Mouse (Mus musculus) Patski (cell line): ENCODE results near the gene Kbtbd7. TPM values are rescaled to one million over a fixed set of nuclear protein-coding genes. Genes with fewer than 3 reads are reported as not detected.
"Not testable (repeated sequence)": the region's sequence is repeated elsewhere in the genome, so short reads cannot be mapped to it uniquely, and the experiment has no call there.

Experiments used
- ATAC-seq: fragments of 100-300 bp; one replicate; pipeline ENCODE4 v1.8.0; 2021
- CTCF ChIA-PET: fragments of 350-600 bp; sonication (Branson Sonifier 250); formaldehyde crosslinking; loops from one replicate; lab custom pipeline; 2022; ENCODE audit warnings: inconsistent platforms; lab: Charles Lee
- POLR2A ChIA-PET: fragments of 350-600 bp; sonication (Branson Sonifier 250); formaldehyde crosslinking; loops from one replicate; lab custom pipeline; 2022; ENCODE audit warnings: antibody characterized with exemption, inconsistent platforms; lab: Charles Lee
- DNase-seq: peaks from one replicate; pipeline ENCODE4 v3.0.0-alpha.2; 2011; ENCODE audit warnings: low read depth, low spot score
- H3K27me3 ChIP-seq: fragments of 371-371 bp; one replicate; pipeline ENCODE4 v1.5.1; 2021
- CTCF ChIP-seq: fragments of 100-300 bp; IDR thresholded peaks from one replicate; pipeline ENCODE4 v1.5.1; 2021
- in situ Hi-C: fragments of 300-500 bp; cut with MboI; formaldehyde crosslinking; loops from 3 replicates; pipeline ENCODE4 v1.11.1; 2018; ENCODE audit warnings: low pct_unique_long_range_greater_than_20kb, mixed read lengths
- polyA plus RNA-seq: library from polyadenylated mRNA; unstranded; gene quantifications from one replicate; pipeline ENCODE4 v1.2.3, GENCODE M21; 2021

Gene Kbtbd7
- polyA plus RNA-seq, 1 experiment from 2014 or later: 9.4 TPM

- no peaks in the 10 kb centered on the region for H3K27me3 ChIP-seq
- ChIA-PET CTCF (no interaction called here), POLR2A (no interaction called here)
- TF ChIP-seq CTCF: no peak
- in situ Hi-C loops: no loop called here
- ATAC-seq (no peak), DNase-seq (no peak)
Observed at GRCm38 (mm10) chr14:79445055-79445620, 18.8 kb downstream of the Kbtbd7 start.

DNA sequence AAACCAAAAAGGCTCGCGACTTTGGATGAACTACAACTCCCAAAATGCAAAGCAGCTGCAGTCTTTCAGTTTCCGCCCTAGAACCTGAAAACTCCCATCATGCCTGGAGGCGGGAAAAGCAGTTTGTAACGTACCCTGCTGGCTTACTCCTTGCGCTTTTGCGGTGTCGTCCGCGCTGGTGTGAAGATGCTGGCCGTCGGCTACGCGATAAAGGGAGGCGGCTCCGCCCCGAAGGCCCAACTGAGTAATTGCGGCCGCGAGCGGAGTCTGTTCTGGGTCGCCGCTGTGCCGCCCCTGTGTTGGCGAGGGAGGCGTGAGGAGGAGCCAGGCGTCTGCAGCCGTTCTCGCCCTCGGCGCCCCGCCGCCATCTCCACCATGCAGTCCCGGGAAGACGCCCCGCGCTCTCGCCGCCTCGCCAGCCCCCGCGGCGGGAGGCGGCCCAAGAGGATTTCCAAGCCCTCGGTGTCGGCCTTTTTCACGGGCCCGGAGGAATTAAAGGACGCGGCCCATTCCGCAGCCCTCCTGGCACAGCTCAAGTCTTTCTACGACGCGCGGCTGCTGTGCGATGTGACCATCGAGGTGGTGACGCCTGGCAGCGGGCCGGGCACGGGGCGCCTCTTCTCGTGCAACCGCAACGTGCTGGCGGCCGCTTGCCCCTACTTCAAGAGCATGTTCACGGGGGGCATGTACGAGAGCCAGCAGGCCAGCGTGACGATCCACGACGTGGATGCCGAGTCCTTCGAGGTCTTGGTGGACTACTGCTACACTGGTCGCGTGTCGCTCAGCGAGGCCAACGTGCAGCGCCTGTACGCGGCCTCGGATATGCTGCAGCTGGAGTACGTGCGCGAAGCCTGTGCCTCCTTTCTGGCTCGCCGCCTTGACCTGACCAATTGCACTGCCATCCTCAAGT is 25.6 kb downstream of the Kbtbd7 start, which contains the start of gene Kbtbd6:
Kbtbd6 (plus strand) TSS at position 155 of the 910 bp plus-strand sequence.
- ChIA-PET POLR2A (interaction anchor here (0.7 kb wide), 1 partner anchor 22 kb away, joined by 3 read pairs; no protein-coding TSS in a partner anchor), CTCF (interaction anchor here (1.3 kb wide), 1 partner anchor 16 kb away, joined by 4 read pairs; no protein-coding TSS in a partner anchor)
- H3K27me3 ChIP-seq, in situ Hi-C loops: not testable (repeated sequence)
- DNase-seq (peak; percentile 37), ATAC-seq (peak; percentile 84)

DNA sequence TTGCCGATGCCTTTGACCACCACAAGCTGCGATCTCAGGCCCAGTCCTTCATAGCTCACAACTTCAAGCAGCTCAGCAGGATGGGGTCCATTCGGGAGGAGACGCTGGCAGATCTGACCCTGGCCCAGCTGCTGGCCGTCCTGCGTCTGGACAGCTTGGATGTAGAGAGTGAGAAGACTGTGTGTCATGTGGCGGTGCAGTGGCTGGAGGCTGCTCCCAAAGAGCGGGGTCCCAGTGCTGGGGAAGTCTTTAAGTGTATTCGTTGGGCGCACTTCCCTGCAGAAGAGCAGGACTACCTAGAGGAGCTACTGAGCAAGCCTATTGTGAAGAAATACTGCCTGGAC is 26.3 kb downstream of the Kbtbd7 start:
- CTCF ChIA-PET, POLR2A ChIA-PET, in situ Hi-C loops, H3K27me3 ChIP-seq, DNase-seq, ATAC-seq: not testable (repeated sequence)

GRCm38 (mm10) chr14:79460401-79460800 is 34.1 kb downstream of the Kbtbd7 start:
- ChIA-PET POLR2A (no interaction called here), CTCF (interaction anchor here (1.3 kb wide), 1 partner anchor 16 kb away, joined by 3 read pairs; no protein-coding TSS in a partner anchor)
- TF ChIP-seq CTCF: no peak
- ATAC-seq: no peak
- DNase-seq: no peak
- no peaks in the 10 kb centered on the region for H3K27me3 ChIP-seq
- in situ Hi-C loops: loop anchor here (5.0 kb wide), 1 partner anchor 63 kb away; the partner anchor contains the start of gene Mtrf1

- no peak for TF ChIP-seq CTCF
- ATAC-seq (no peak), DNase-seq (no peak)
- H3K27me3 ChIP-seq: no peaks in the 10 kb centered on the region
- CTCF ChIA-PET: interaction anchor here (1.6 kb wide), 1 partner anchor 71 kb away, joined by 4 read pairs; no protein-coding TSS in a partner anchor
- POLR2A ChIA-PET: no interaction called here
- in situ Hi-C loops: loop anchor here (5.0 kb wide), 1 partner anchor 64 kb away; the partner anchor contains the start of gene Mtrf1
Observed at GRCm38 (mm10) chr14:79460988-79461387, 34.7 kb downstream of the Kbtbd7 start.

DNA sequence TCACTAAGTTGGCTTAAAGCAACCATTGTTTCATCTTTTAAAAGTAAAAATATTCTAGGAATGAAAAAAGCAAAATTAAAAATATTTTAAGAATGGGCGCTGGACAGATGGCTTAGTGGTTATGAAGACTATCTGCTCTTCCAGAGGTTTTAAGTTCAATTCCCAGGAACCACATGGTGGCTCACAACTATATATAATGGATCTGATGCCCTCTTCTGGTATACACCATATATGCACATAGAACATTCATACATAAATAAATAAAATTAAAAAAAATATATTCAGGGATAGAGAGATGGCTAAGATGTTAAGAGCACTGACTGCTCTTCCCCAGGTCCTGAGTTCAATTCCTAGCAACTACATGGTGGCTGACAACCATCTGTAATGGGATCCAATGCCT is 39.3 kb downstream of the Kbtbd7 start:
- ATAC-seq (no peak), DNase-seq (no peak)
- in situ Hi-C loops: no loop called here
- ChIA-PET CTCF (no interaction called here), POLR2A (no interaction called here)
- no peaks in the 10 kb centered on the region for H3K27me3 ChIP-seq
- TF ChIP-seq CTCF: no peak

DNA sequence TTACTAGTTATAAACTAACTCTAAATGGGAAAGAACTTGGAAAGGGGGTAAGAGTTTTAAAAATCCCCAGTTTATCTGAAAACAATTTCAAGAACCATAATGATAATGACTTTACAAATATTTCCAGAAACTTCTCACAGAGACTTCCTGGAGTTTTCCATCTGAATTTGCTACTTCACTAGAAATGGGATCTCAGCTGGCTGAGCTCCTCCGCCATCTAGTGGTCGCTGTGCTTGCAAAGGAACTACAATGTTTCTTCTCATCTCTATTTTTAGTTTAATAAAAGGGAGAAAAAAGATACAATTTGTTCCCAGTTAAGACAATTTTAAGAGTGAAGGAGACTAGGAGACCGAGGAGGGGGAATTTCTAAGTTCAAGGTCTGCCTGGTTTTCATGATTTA is 41.3 kb downstream of the Kbtbd7 start:
- no peak for DNase-seq
- no peaks in the 10 kb centered on the region for H3K27me3 ChIP-seq
- ChIA-PET POLR2A (interaction anchor here (1.2 kb wide), 1 partner anchor 42 kb away, joined by 3 read pairs; no protein-coding TSS in a partner anchor), CTCF (interaction anchor here (0.9 to 2.2 kb wide), 5 partner anchors 11 to 87 kb away, joined by 3 to 9 read pairs (median 4); no protein-coding TSS in a partner anchor)
- ATAC-seq: no peak
- TF ChIP-seq CTCF: peak; percentile 67
- in situ Hi-C loops: no loop called here

- in situ Hi-C loops: loop anchor here (10.0 kb wide), 1 partner anchor 261 kb away; no protein-coding TSS in a partner anchor
- POLR2A ChIA-PET: no interaction called here
- no peaks in the 10 kb centered on the region for H3K27me3 ChIP-seq
- ATAC-seq (no peak), DNase-seq (no peak)
- CTCF ChIA-PET: no interaction called here
- TF ChIP-seq CTCF: no peak
Observed at GRCm38 (mm10) chr14:79473384-79473783, 47.1 kb downstream of the Kbtbd7 start.

Other genes with a start within 250 kb of the Kbtbd7 start
- 0.03 TPM for gene Zfp957, start 179.1 kb upstream of the Kbtbd7 start, polyA plus RNA-seq
- 3.0 TPM for gene Rgcc, start 124.9 kb upstream of the Kbtbd7 start, polyA plus RNA-seq
- gene Naa16, start 35.7 kb upstream of the Kbtbd7 start, polyA plus RNA-seq: 18.7 TPM
- 13.7 TPM for gene Mtrf1, start 28.7 kb upstream of the Kbtbd7 start, polyA plus RNA-seq
- gene Kbtbd6, start 25.3 kb downstream of the Kbtbd7 start, polyA plus RNA-seq: 1.2 TPM
- gene Elf1, start 54.7 kb downstream of the Kbtbd7 start, polyA plus RNA-seq: 53.6 TPM
- gene Wbp4, start 55.0 kb downstream of the Kbtbd7 start, polyA plus RNA-seq: 39.5 TPM
- 183 TPM for gene Sugt1, start 161.2 kb downstream of the Kbtbd7 start, polyA plus RNA-seq
- gene Cnmd, start 235.7 kb downstream of the Kbtbd7 start, polyA plus RNA-seq: 2.5 TPM